Mouse (Mus musculus) embryonic facial prominence, embryonic 15.5 days (tissue): ENCODE results near the gene Utf1. TPM values are rescaled to one million over a fixed set of nuclear protein-coding genes. Genes with fewer than 3 reads are reported as not detected.

Experiments used
- ATAC-seq: fragments of 200-750 bp; cut with Nextera tagmentation; 2 replicates; pipeline ENCODE4 v1.8.0; 2017; ENCODE audit warnings: low read depth, moderate TSS enrichment; ENCODE audit not compliant: insufficient number of reproducible peaks, low FRiP score, low TSS enrichment
- H3K27ac ChIP-seq: fragments of 300-500 bp; sonication (generic); replicated peaks from 2 replicates; pipeline ENCODE4 v1.5.1; 2015; ENCODE audit warnings: mild to moderate bottlenecking, inconsistent platforms
- H3K27me3 ChIP-seq: fragments of 300-500 bp; sonication (generic); 2 replicates; pipeline ENCODE4 v1.6.1; 2015; ENCODE audit warnings: inconsistent platforms
- H3K36me3 ChIP-seq: fragments of 300-500 bp; sonication (generic); 2 replicates; pipeline ENCODE4 v1.6.1; 2015; ENCODE audit warnings: mild to moderate bottlenecking, inconsistent platforms
- H3K4me1 ChIP-seq: fragments of 300-500 bp; sonication (generic); 2 replicates; pipeline ENCODE4 v1.6.1; 2015; ENCODE audit warnings: inconsistent platforms
- H3K4me2 ChIP-seq: fragments of 300-500 bp; sonication (generic); replicated peaks from 2 replicates; pipeline ENCODE4 v1.6.1; 2015; ENCODE audit warnings: mild to moderate bottlenecking, inconsistent platforms
- H3K4me3 ChIP-seq: fragments of 300-500 bp; sonication (generic); replicated peaks from 2 replicates; pipeline ENCODE4 v1.5.1; 2015; ENCODE audit warnings: mild to moderate bottlenecking, inconsistent platforms
- H3K9ac ChIP-seq: fragments of 300-500 bp; sonication (generic); 2 replicates; pipeline ENCODE4 v1.6.1; 2015; ENCODE audit warnings: inconsistent platforms
- H3K9me3 ChIP-seq: fragments of 300-500 bp; sonication (generic); replicated peaks from 2 replicates; pipeline ENCODE4 v1.6.1; 2016; ENCODE audit warnings: inconsistent platforms
- WGBS: fragments of 180-500 bp; shearing (Covaris S2); methylation state at CpG from one replicate; pipeline ENCODE4 v1.1.7; 2015; 5-methylcytosine and 5-hydroxymethylcytosine counted together
- microRNA counts: library from miRNA; unstranded; fragments of <30 nt; microRNA quantifications from one replicate; lab custom pipeline; 2016
- microRNA-seq: library from miRNA; unstranded; fragments of <30 nt; microRNA quantifications from one replicate; pipeline ENCODE4, GENCODE M21; 2016; ENCODE audit warnings: borderline number of aligned reads
- polyA plus RNA-seq: library from polyadenylated mRNA; unstranded; fragments of >200 nt; fragmentation: Nextera tagmentation; extraction: Ambion mirVana; gene quantifications from 2 replicates; pipeline ENCODE4 v1.2.1, GENCODE M21; 2015

Utf1 gene
- polyA plus RNA-seq, 1 experiment from 2014 or later: 0.17 TPM

DNA sequence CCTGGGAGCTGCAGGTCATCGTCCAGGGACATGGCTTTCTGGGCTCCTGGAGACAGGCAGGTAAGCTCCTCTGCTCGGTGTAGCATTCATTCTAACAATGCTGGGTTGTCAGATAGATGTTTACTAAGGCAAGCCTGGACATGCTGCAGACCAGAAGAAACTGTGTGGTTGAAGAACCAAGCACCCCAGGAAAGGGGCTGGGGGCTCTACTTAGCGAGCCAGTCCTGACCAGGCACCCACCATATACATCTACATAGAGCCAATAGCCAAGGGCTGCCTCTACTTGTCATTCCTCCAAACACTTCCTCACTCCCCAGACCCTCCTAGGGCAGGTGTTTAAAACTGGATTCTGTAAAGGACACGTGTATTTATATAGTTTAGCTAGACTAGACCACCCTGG lies 50.6 kb downstream of the Utf1 start:
- no peak overlapping the region for H3K4me2 ChIP-seq
- no peaks in the 10 kb centered on the region for H3K9me3 ChIP-seq
- H3K36me3 ChIP-seq: peaks cover 36% of the 10 kb centered on the region
- no peak overlapping the region for H3K4me3 ChIP-seq
- peaks cover 16% of the 10 kb centered on the region for H3K4me1 ChIP-seq
- no peak overlapping the region for H3K9ac ChIP-seq
- H3K27ac ChIP-seq: no peak overlapping the region
- ATAC-seq: no peak
- H3K27me3 ChIP-seq: no peaks in the 10 kb centered on the region
- 62% methylated on average over 4 of the region's 4 CpGs for WGBS

DNA sequence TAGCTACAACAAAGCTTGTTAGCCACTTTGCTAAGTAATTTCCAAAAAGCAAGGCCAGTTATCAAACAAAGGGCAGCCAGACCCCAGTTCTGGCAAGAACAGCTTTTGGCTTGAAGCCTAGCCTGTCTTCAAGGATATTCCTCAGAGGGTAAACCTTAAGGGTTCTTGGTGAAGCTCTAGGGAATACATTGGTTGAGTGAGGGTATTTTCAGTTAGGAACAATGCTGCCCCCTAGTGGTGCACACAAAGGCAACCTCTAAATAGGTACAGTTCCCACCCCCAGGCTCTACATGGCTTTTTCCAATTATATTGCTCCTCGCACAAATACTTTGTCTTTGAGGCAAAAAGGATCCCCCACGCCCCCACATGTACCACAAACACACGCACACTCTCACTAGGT lies 51.1 kb downstream of the Utf1 start:
- ATAC-seq: no peak
- Histone ChIP-seq H3K36me3 (peaks cover 40% of the 10 kb centered on the region), H3K9me3 (no peaks in the 10 kb centered on the region), H3K4me2 (no peak overlapping the region), H3K9ac (no peak overlapping the region), H3K27ac (no peak overlapping the region), H3K27me3 (no peaks in the 10 kb centered on the region), H3K4me3 (no peak overlapping the region), H3K4me1 (peaks cover 16% of the 10 kb centered on the region)
- WGBS: 17% methylated on average over 3 of the region's 3 CpGs

MicroRNAs within 50 kb of the gene (microRNA counts, 519-probe panel; counts per million panel counts)
- microRNA mmu-miR-202-3p (lab: Ali Mortazavi, UCI) (1,857 counts per million, percentile 30 among the panel's probes with 10 or more counts), microRNA mmu-miR-202-5p (lab: Ali Mortazavi, UCI) (2,153 counts per million, percentile 47 among the panel's probes with 10 or more counts)

Small RNA genes within 50 kb of the gene (microRNA-seq; reads per million reads assigned to microRNA genes)
- not detected for gene Mir202
- gene Mir7062: not detected
- not detected for gene mmu-mir-7686

Other genes starting within 250 kb of the Utf1 start
- 1.5 and 2.1 TPM in 2 replicates for gene Adgra1, start 109.6 kb upstream of the Utf1 start, polyA plus RNA-seq
- gene Kndc1, start 49.1 kb upstream of the Utf1 start, polyA plus RNA-seq: 1.1 and 1.7 TPM in 2 replicates
- 3.6 and 5.0 TPM in 2 replicates for gene 6430531B16Rik, start 35.0 kb downstream of the Utf1 start, polyA plus RNA-seq
- gene Adam8, start 48.8 kb downstream of the Utf1 start, polyA plus RNA-seq: 2.8 and 4.0 TPM in 2 replicates
- 38.5 and 39.0 TPM in 2 replicates for gene Zfp511, start 92.6 kb downstream of the Utf1 start, polyA plus RNA-seq
- 49.7 and 55.3 TPM in 2 replicates for gene Tubgcp2, start 92.9 kb downstream of the Utf1 start, polyA plus RNA-seq
- not detected in 2 replicates for gene Msx3, start 105.3 kb downstream of the Utf1 start, polyA plus RNA-seq
- gene Caly, start 138.8 kb downstream of the Utf1 start, polyA plus RNA-seq: 3.4 and 3.7 TPM in 2 replicates
- gene Prap1, start 149.6 kb downstream of the Utf1 start, polyA plus RNA-seq: 0.28 TPM in 1 of 2 replicates, not detected in the other
- 26.9 and 29.0 TPM in 2 replicates for gene Fuom, start 158.7 kb downstream of the Utf1 start, polyA plus RNA-seq
- 20.0 and 20.5 TPM in 2 replicates for gene Paox, start 172.0 kb downstream of the Utf1 start, polyA plus RNA-seq
- gene Echs1, start 172.7 kb downstream of the Utf1 start, polyA plus RNA-seq: 127 and 132 TPM in 2 replicates
- gene Mtg1, start 193.8 kb downstream of the Utf1 start, polyA plus RNA-seq: 22.2 and 23.2 TPM in 2 replicates
- 0.87 and 1.3 TPM in 2 replicates for gene Sprn, start 211.1 kb downstream of the Utf1 start, polyA plus RNA-seq
- gene Olfr522, start 221.0 kb downstream of the Utf1 start, polyA plus RNA-seq: 0.03 and 0.16 TPM in 2 replicates
- gene Olfr523, start 229.4 kb downstream of the Utf1 start, polyA plus RNA-seq: 0.39 and 0.57 TPM in 2 replicates